Mouse (Mus musculus): ENCODE measurements around the gene Adap1. TPM values are rescaled to one million over a fixed set of nuclear protein-coding genes. Genes with fewer than 3 reads are reported as not detected.

The Adap1 gene
- polyA plus RNA-seq, 1 experiment from 2014 or later: 13.8 TPM

DNA sequence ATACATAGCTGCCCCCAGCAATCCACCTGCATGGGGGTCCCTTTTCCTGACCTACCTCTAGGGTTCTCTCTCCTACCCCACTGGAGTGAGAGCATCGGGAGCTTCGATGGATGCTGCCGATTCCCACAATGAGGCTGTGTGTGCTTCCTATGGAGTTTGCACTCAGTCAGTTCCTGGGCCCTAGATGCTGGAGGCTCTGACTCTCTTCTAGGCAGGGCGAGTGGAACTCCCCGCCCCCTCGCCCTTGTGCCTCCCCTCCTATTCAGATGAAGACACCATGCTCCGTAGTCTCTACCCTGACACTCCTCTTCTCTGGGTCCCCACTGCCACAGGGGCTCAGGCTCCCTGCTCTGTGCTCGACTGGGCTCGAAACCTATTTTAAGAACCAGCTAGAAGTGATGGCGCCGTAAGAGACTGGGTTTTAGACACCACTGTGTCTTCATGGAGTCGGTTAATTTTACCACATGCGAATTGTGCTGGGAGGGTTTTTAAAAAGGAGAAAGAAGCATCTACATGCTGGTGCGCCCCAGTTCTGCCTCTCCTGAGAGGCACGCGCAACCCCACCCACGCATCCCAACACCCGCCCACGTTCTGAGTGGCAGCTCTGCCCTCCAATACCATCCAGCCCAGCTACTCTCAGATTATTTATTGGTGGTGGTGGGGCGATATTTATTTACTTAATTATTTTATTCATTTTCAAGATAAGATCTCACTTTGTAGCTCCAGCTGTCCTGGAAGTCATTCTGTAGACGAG lies 7.5 kb downstream of the Adap1 start:
- Histone ChIP-seq H3K4me3 (ENCODE audit: low read depth, low read length) (no peak overlapping the region), H3K27ac (replicated peaks) (peak overlapping the region; percentile 84), H3K36me3 (ENCODE audit: control insufficient read depth, insufficient read depth, low read length) (no peaks in the 10 kb centered on the region), H3K4me1 (replicated peaks; ENCODE audit: control insufficient read depth, insufficient read depth) (peaks cover 5% of the 10 kb centered on the region; the same call in 1 of the 2 replicates), H3K9ac (ENCODE audit: low read length) (peak overlapping the region; percentile 38; the same call in 1 of the 2 replicates), H3K9me3 (ENCODE audit: control insufficient read depth, low read length) (no peaks in the 10 kb centered on the region), H3K27me3 (ENCODE audit: control insufficient read depth, insufficient read depth, low read length) (no peaks in the 10 kb centered on the region), H3K4me2 (replicated peaks; ENCODE audit: low read depth) (no peak overlapping the region)
- DNase-seq (ENCODE audit: low spot score) (no peak), ATAC-seq (ENCODE audit: low FRiP score, low TSS enrichment) (peak; percentile 16; the same call in 1 of the 2 replicates)
- WGBS: 65% methylated on average over 21 of the region's 21 CpGs
- TF ChIP-seq EP300 (optimal IDR thresholded peaks at IDR 0.05): no peak
- no peak for TF ChIP-seq CTCF (IDR thresholded peaks at IDR 0.05; ENCODE audit: low read depth)

DNA sequence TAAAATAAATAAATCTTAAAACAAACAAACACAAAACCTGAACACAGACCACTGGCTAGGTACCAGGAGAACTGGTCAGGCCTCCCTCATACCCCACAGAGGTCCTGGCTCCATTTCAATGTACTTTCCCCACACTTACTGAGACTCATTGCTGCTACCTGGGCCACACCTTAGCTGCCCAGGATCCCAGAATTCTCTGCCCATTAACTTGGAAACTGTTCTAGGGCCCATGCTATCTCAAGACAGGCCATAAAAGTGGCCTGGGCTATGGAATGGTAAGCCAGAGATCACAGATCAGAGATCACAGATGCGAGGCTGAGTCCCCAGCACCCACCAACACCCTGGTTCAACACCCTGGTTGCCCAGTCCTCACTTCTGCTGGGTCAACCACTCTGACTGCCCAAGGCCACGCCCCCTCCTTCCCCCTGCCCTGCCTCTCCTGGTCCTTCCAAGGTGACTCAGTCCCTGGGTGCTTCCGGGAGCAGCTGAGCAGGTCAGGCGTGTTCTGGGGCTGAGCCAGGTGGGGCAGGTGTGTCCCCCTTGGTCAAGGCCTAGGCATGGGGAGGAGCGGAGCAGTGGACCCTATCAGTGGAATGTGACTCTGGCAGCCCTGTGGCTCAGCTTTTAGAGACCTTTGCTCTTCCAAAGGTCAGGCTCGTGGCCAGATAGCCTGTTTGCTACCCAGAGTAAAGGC lies 8.3 kb downstream of the Adap1 start:
- DNase-seq (ENCODE audit: low spot score) (peak; percentile 93), ATAC-seq (ENCODE audit: low FRiP score, low TSS enrichment) (peak; percentile 94)
- Histone ChIP-seq H3K9ac (ENCODE audit: low read length) (peak overlapping the region; percentile 38; the same call in 1 of the 2 replicates), H3K4me3 (ENCODE audit: low read depth, low read length) (no peak overlapping the region), H3K9me3 (ENCODE audit: control insufficient read depth, low read length) (no peaks in the 10 kb centered on the region), H3K4me1 (replicated peaks; ENCODE audit: control insufficient read depth, insufficient read depth) (peaks cover 5% of the 10 kb centered on the region; the same call in 1 of the 2 replicates), H3K36me3 (ENCODE audit: control insufficient read depth, insufficient read depth, low read length) (no peaks in the 10 kb centered on the region), H3K27ac (replicated peaks) (peak overlapping the region; percentile 84), H3K4me2 (replicated peaks; ENCODE audit: low read depth) (no peak overlapping the region), H3K27me3 (ENCODE audit: control insufficient read depth, insufficient read depth, low read length) (no peaks in the 10 kb centered on the region)
- 57% methylated on average over 6 of the region's 6 CpGs for WGBS
- TF ChIP-seq EP300 (optimal IDR thresholded peaks at IDR 0.05): no peak

DNA sequence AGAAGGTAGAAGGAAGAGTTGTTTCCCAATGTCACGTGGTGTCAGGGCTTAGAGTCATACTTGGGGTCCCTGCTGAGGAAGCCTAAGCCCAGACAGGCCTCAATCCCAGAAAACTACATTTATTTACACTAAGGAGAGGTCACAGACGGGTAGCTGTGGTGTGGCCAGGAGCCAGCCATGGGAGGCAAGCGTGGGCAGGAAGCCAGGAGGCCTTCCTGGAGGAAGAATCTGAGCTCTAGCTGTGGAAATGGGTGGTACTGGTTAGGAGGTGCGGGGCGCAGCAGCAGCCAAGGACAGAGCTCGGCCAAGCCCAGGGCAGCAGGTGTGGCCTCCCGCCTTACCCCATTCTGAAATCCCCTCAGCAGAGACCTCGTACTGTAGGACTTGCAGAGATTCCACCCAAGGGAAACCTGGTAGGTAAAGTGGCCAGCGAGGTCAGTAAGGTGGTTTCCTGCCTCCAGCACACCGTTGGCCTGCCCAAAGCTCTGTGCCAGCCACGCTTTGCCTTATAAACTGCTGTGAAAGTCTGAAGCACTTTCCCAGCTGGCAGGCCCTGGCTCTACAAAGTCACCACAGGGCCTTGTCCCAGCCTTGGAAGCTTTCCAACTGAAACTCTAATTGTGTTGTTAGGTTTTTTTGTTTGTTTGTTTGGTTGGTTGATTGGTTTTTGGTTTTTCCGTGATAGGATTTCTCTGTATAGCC lies 10.3 kb downstream of the Adap1 start:
- H3K4me1 ChIP-seq (replicated peaks; ENCODE audit: control insufficient read depth, insufficient read depth): peaks cover 5% of the 10 kb centered on the region; the same call in 1 of the 2 replicates
- H3K27me3 ChIP-seq (ENCODE audit: control insufficient read depth, insufficient read depth, low read length): no peaks in the 10 kb centered on the region
- no peak for ATAC-seq (ENCODE audit: low FRiP score, low TSS enrichment)
- H3K27ac ChIP-seq (replicated peaks): peak overlapping the region; percentile 24; the same call in 1 of the 2 replicates
- H3K9me3 ChIP-seq (ENCODE audit: control insufficient read depth, low read length): no peaks in the 10 kb centered on the region
- 63% methylated on average over 12 of the region's 12 CpGs for WGBS
- H3K4me3 ChIP-seq (ENCODE audit: low read depth, low read length): no peak overlapping the region
- TF ChIP-seq CTCF (IDR thresholded peaks at IDR 0.05; ENCODE audit: low read depth): no peak
- TF ChIP-seq EP300 (optimal IDR thresholded peaks at IDR 0.05): no peak
- H3K36me3 ChIP-seq (ENCODE audit: control insufficient read depth, insufficient read depth, low read length): no peaks in the 10 kb centered on the region
- no peak overlapping the region for H3K4me2 ChIP-seq (replicated peaks; ENCODE audit: low read depth)
- DNase-seq (ENCODE audit: low spot score): peak; percentile 62
- H3K9ac ChIP-seq (ENCODE audit: low read length): no peak overlapping the region

DNA sequence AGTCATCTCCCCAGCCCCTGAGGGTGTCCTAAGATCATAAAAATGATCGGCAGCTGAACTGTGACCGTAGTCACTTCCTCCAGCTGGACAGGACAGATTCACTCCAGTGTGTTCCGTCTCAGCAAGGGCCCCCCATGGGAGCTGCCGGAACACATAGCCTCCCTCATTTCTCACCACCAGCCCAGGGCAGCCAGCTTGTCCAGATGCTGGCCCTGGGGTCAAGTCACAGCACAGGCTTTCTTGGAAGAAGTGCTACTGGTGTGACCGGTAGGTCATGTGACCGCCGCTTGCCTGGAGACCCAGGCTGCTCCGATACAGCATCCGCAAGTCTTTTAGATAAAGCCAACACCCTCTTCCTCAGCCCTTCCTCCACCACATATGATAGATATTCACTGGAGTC lies 11.9 kb downstream of the Adap1 start:
- ATAC-seq (ENCODE audit: low FRiP score, low TSS enrichment) (no peak), DNase-seq (ENCODE audit: low spot score) (no peak)
- Histone ChIP-seq H3K4me2 (replicated peaks; ENCODE audit: low read depth) (no peak overlapping the region), H3K27me3 (ENCODE audit: control insufficient read depth, insufficient read depth, low read length) (no peaks in the 10 kb centered on the region), H3K4me1 (replicated peaks; ENCODE audit: control insufficient read depth, insufficient read depth) (peaks cover 5% of the 10 kb centered on the region; the same call in 1 of the 2 replicates), H3K9ac (ENCODE audit: low read length) (no peak overlapping the region), H3K9me3 (ENCODE audit: control insufficient read depth, low read length) (no peaks in the 10 kb centered on the region), H3K36me3 (ENCODE audit: control insufficient read depth, insufficient read depth, low read length) (no peaks in the 10 kb centered on the region), H3K4me3 (ENCODE audit: low read depth, low read length) (no peak overlapping the region), H3K27ac (replicated peaks) (no peak overlapping the region)
- TF ChIP-seq EP300 (optimal IDR thresholded peaks at IDR 0.05): no peak
- no peak for TF ChIP-seq CTCF (IDR thresholded peaks at IDR 0.05; ENCODE audit: low read depth)
- 84% methylated on average over 9 of the region's 9 CpGs for WGBS

DNA sequence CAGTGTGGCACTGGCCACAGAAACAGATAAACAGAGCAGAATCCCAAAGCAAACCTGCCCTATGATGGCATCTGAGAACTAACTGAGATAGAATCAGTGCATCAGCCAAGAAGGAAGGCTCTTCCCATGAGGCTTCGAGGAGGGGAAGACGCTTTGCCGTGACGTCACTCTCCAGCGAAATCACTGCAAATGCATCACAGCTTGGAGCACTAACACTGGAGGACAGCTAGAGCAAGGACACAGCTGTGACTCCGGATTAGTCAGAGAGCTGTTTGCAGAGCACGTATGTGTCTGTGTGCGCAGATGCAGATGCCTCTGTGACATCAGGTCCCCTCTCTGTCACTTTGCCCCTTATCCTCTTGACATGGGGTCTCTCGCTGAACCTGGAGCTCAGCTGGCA lies 13.6 kb downstream of the Adap1 start:
- TF ChIP-seq EP300 (optimal IDR thresholded peaks at IDR 0.05): no peak
- no peak for TF ChIP-seq CTCF (IDR thresholded peaks at IDR 0.05; ENCODE audit: low read depth)
- H3K36me3 ChIP-seq (ENCODE audit: control insufficient read depth, insufficient read depth, low read length): no peaks in the 10 kb centered on the region
- 86% methylated on average over 9 of the region's 9 CpGs for WGBS
- no peaks in the 10 kb centered on the region for H3K27me3 ChIP-seq (ENCODE audit: control insufficient read depth, insufficient read depth, low read length)
- H3K4me2 ChIP-seq (replicated peaks; ENCODE audit: low read depth): no peak overlapping the region
- no peaks in the 10 kb centered on the region for H3K9me3 ChIP-seq (ENCODE audit: control insufficient read depth, low read length)
- DNase-seq (ENCODE audit: low spot score) (no peak), ATAC-seq (ENCODE audit: low FRiP score, low TSS enrichment) (no peak)
- H3K4me1 ChIP-seq (replicated peaks; ENCODE audit: control insufficient read depth, insufficient read depth): no peaks in the 10 kb centered on the region
- no peak overlapping the region for H3K9ac ChIP-seq (ENCODE audit: low read length)
- no peak overlapping the region for H3K4me3 ChIP-seq (ENCODE audit: low read depth, low read length)
- no peak overlapping the region for H3K27ac ChIP-seq (replicated peaks)

All from stomach, postnatal 0 days (tissue).